Mouse (Mus musculus) ES-Bruce4 (cell line): Measurements from ENCODE around the gene Tle3.

ENCODE experiments used
- EP300 ChIP-seq: IDR thresholded peaks from 2 replicates; pipeline ENCODE4 v1.6.1; 2011; ENCODE audit warnings: low read depth, low read length; ENCODE audit not compliant: insufficient read depth
- POLR2A ChIP-seq: IDR thresholded peaks from one replicate; pipeline ENCODE4 v1.8.1; 2011; ENCODE audit warnings: low read length; ENCODE audit not compliant: insufficient read depth

- TF ChIP-seq EP300 (no peak), POLR2A (no peak)
Observed at GRCm38 (mm10) chr9:61397130-61397529, 25.0 kb downstream of the Tle3 start.
